Mouse (Mus musculus): Measurements from ENCODE around the gene Sp4. TPM values are rescaled to one million over a fixed set of nuclear protein-coding genes. Genes with fewer than 3 reads are reported as not detected.

Gene Sp4
- total RNA-seq, 1 experiment, result 10.4 TPM

GRCm38 (mm10) chr12:118328739-118329249, 27.6 kb upstream of the Sp4 start:
- Histone ChIP-seq H3K9me3 (ENCODE audit: control insufficient read depth, insufficient read depth, low read depth, low read length) (no peaks in the 10 kb centered on the region), H3K27ac (ENCODE audit: insufficient read depth, low read depth, low read length, poor library complexity, severe bottlenecking) (no peak overlapping the region), H3K36me3 (ENCODE audit: control insufficient read depth, insufficient read depth, low read length, poor library complexity, severe bottlenecking) (no peaks in the 10 kb centered on the region), H3K9ac (ENCODE audit: insufficient read depth, low read depth, low read length, poor library complexity, severe bottlenecking) (no peak overlapping the region), H3K4me1 (ENCODE audit: control insufficient read depth in 2 of 2, insufficient read depth in 2 of 2, low read length in 2 of 2, poor library complexity in 1 of 2) (no peaks in the 10 kb centered on the region), H3K4me3 (ENCODE audit: insufficient read depth in 1 of 2, low read depth in 1 of 2, low read length in 2 of 2, poor library complexity in 1 of 2, severe bottlenecking in 1 of 2) (no peak overlapping the region)
- TF ChIP-seq CHD2 (IDR thresholded peaks at IDR 0.05; ENCODE audit: low read depth, low read length), result no peak
- TF ChIP-seq MAFK (IDR thresholded peaks at IDR 0.05; ENCODE audit: insufficient read depth, low read depth, low read length), result no peak
- no peak for TF ChIP-seq ZC3H11A (IDR thresholded peaks at IDR 0.05; ENCODE audit: borderline replicate concordance, low read depth, low read length)
- TF ChIP-seq ZNF384 (IDR thresholded peaks at IDR 0.05; ENCODE audit: low read depth, low read length), result no peak
- no peak for TF ChIP-seq HCFC1 (IDR thresholded peaks at IDR 0.05; ENCODE audit: borderline replicate concordance, insufficient read depth, low read length)
- DNase-seq (ENCODE audit: low read depth, low spot score), result no peak
- in situ Hi-C loops (cut with MboI; ENCODE audit: low sequenced_read_pairs in 2 of 2, unreplicated experiment in 2 of 2), result no loop called here

- no peaks in the 10 kb centered on the region for H3K9me3 ChIP-seq (ENCODE audit: control insufficient read depth, insufficient read depth, low read depth, low read length)
- no peak overlapping the region for H3K4me3 ChIP-seq (ENCODE audit: insufficient read depth in 1 of 2, low read depth in 1 of 2, low read length in 2 of 2, poor library complexity in 1 of 2, severe bottlenecking in 1 of 2)
- no peak for DNase-seq (ENCODE audit: low read depth, low spot score)
- no peak overlapping the region for H3K27ac ChIP-seq (ENCODE audit: insufficient read depth, low read depth, low read length, poor library complexity, severe bottlenecking)
- no peak for TF ChIP-seq HCFC1 (IDR thresholded peaks at IDR 0.05; ENCODE audit: borderline replicate concordance, insufficient read depth, low read length)
- TF ChIP-seq CHD2 (IDR thresholded peaks at IDR 0.05; ENCODE audit: low read depth, low read length), result no peak
- TF ChIP-seq MAFK (IDR thresholded peaks at IDR 0.05; ENCODE audit: insufficient read depth, low read depth, low read length), result no peak
- no peak for TF ChIP-seq ZNF384 (IDR thresholded peaks at IDR 0.05; ENCODE audit: low read depth, low read length)
- TF ChIP-seq ZC3H11A (IDR thresholded peaks at IDR 0.05; ENCODE audit: borderline replicate concordance, low read depth, low read length), result no peak
- H3K36me3 ChIP-seq (ENCODE audit: control insufficient read depth, insufficient read depth, low read length, poor library complexity, severe bottlenecking), result no peaks in the 10 kb centered on the region
- in situ Hi-C loops (cut with MboI; ENCODE audit: low sequenced_read_pairs in 2 of 2, unreplicated experiment in 2 of 2), result no loop called here
- H3K9ac ChIP-seq (ENCODE audit: insufficient read depth, low read depth, low read length, poor library complexity, severe bottlenecking), result no peak overlapping the region
- H3K4me1 ChIP-seq (ENCODE audit: control insufficient read depth in 2 of 2, insufficient read depth in 2 of 2, low read length in 2 of 2, poor library complexity in 1 of 2), result no peaks in the 10 kb centered on the region
Observed at GRCm38 (mm10) chr12:118327566-118327965, 26.3 kb upstream of the Sp4 start.

- Histone ChIP-seq H3K36me3 (ENCODE audit: control insufficient read depth, insufficient read depth, low read length, poor library complexity, severe bottlenecking) (no peaks in the 10 kb centered on the region), H3K9me3 (ENCODE audit: control insufficient read depth, insufficient read depth, low read depth, low read length) (no peaks in the 10 kb centered on the region), H3K9ac (ENCODE audit: insufficient read depth, low read depth, low read length, poor library complexity, severe bottlenecking) (no peak overlapping the region), H3K4me3 (ENCODE audit: insufficient read depth in 1 of 2, low read depth in 1 of 2, low read length in 2 of 2, poor library complexity in 1 of 2, severe bottlenecking in 1 of 2) (no peak overlapping the region), H3K27ac (ENCODE audit: insufficient read depth, low read depth, low read length, poor library complexity, severe bottlenecking) (no peak overlapping the region), H3K4me1 (ENCODE audit: control insufficient read depth in 2 of 2, insufficient read depth in 2 of 2, low read length in 2 of 2, poor library complexity in 1 of 2) (no peaks in the 10 kb centered on the region)
- in situ Hi-C loops (cut with MboI; ENCODE audit: low sequenced_read_pairs in 2 of 2, unreplicated experiment in 2 of 2), result no loop called here
- TF ChIP-seq HCFC1 (IDR thresholded peaks at IDR 0.05; ENCODE audit: borderline replicate concordance, insufficient read depth, low read length) (no peak), MAFK (IDR thresholded peaks at IDR 0.05; ENCODE audit: insufficient read depth, low read depth, low read length) (no peak), ZC3H11A (IDR thresholded peaks at IDR 0.05; ENCODE audit: borderline replicate concordance, low read depth, low read length) (no peak), ZNF384 (IDR thresholded peaks at IDR 0.05; ENCODE audit: low read depth, low read length) (no peak), CHD2 (IDR thresholded peaks at IDR 0.05; ENCODE audit: low read depth, low read length) (no peak)
- no peak for DNase-seq (ENCODE audit: low read depth, low spot score)
Observed at GRCm38 (mm10) chr12:118326161-118326560, 24.9 kb upstream of the Sp4 start.

- H3K36me3 ChIP-seq (ENCODE audit: control insufficient read depth, insufficient read depth, low read length, poor library complexity, severe bottlenecking), result no peaks in the 10 kb centered on the region
- no peaks in the 10 kb centered on the region for H3K4me1 ChIP-seq (ENCODE audit: control insufficient read depth in 2 of 2, insufficient read depth in 2 of 2, low read length in 2 of 2, poor library complexity in 1 of 2)
- no peak overlapping the region for H3K9ac ChIP-seq (ENCODE audit: insufficient read depth, low read depth, low read length, poor library complexity, severe bottlenecking)
- DNase-seq (ENCODE audit: low read depth, low spot score), result no peak
- H3K27ac ChIP-seq (ENCODE audit: insufficient read depth, low read depth, low read length, poor library complexity, severe bottlenecking), result no peak overlapping the region
- no peak for TF ChIP-seq ZNF384 (IDR thresholded peaks at IDR 0.05; ENCODE audit: low read depth, low read length)
- TF ChIP-seq CHD2 (IDR thresholded peaks at IDR 0.05; ENCODE audit: low read depth, low read length), result no peak
- no peak for TF ChIP-seq ZC3H11A (IDR thresholded peaks at IDR 0.05; ENCODE audit: borderline replicate concordance, low read depth, low read length)
- TF ChIP-seq HCFC1 (IDR thresholded peaks at IDR 0.05; ENCODE audit: borderline replicate concordance, insufficient read depth, low read length), result no peak
- no peak for TF ChIP-seq MAFK (IDR thresholded peaks at IDR 0.05; ENCODE audit: insufficient read depth, low read depth, low read length)
- no peak overlapping the region for H3K4me3 ChIP-seq (ENCODE audit: insufficient read depth in 1 of 2, low read depth in 1 of 2, low read length in 2 of 2, poor library complexity in 1 of 2, severe bottlenecking in 1 of 2)
- in situ Hi-C loops (cut with MboI; ENCODE audit: low sequenced_read_pairs in 2 of 2, unreplicated experiment in 2 of 2), result no loop called here
- no peaks in the 10 kb centered on the region for H3K9me3 ChIP-seq (ENCODE audit: control insufficient read depth, insufficient read depth, low read depth, low read length)
Observed at GRCm38 (mm10) chr12:118320076-118320475, 18.8 kb upstream of the Sp4 start.

GRCm38 (mm10) chr12:118314477-118314845, 13.2 kb upstream of the Sp4 start:
- Histone ChIP-seq H3K27ac (ENCODE audit: insufficient read depth, low read depth, low read length, poor library complexity, severe bottlenecking) (no peak overlapping the region), H3K9ac (ENCODE audit: insufficient read depth, low read depth, low read length, poor library complexity, severe bottlenecking) (no peak overlapping the region), H3K4me1 (ENCODE audit: control insufficient read depth in 2 of 2, insufficient read depth in 2 of 2, low read length in 2 of 2, poor library complexity in 1 of 2) (no peaks in the 10 kb centered on the region), H3K36me3 (ENCODE audit: control insufficient read depth, insufficient read depth, low read length, poor library complexity, severe bottlenecking) (no peaks in the 10 kb centered on the region), H3K9me3 (ENCODE audit: control insufficient read depth, insufficient read depth, low read depth, low read length) (no peaks in the 10 kb centered on the region), H3K4me3 (ENCODE audit: insufficient read depth in 1 of 2, low read depth in 1 of 2, low read length in 2 of 2, poor library complexity in 1 of 2, severe bottlenecking in 1 of 2) (no peak overlapping the region)
- in situ Hi-C loops (cut with MboI; ENCODE audit: low sequenced_read_pairs in 2 of 2, unreplicated experiment in 2 of 2), result no loop called here
- DNase-seq (ENCODE audit: low read depth, low spot score), result no peak
- TF ChIP-seq MAFK (IDR thresholded peaks at IDR 0.05; ENCODE audit: insufficient read depth, low read depth, low read length) (no peak), HCFC1 (IDR thresholded peaks at IDR 0.05; ENCODE audit: borderline replicate concordance, insufficient read depth, low read length) (no peak), CHD2 (IDR thresholded peaks at IDR 0.05; ENCODE audit: low read depth, low read length) (no peak), ZNF384 (IDR thresholded peaks at IDR 0.05; ENCODE audit: low read depth, low read length) (no peak), ZC3H11A (IDR thresholded peaks at IDR 0.05; ENCODE audit: borderline replicate concordance, low read depth, low read length) (no peak)

All from ES-E14 (cell line).